Comparison of ENCODE assay signal across 16 mouse cellular contexts in genomic region chr2:42467804-42468203, GRCm38 (mm10).
"Had no signal": no experiment of that assay in that cellular context is flagged by ENCODE, and none has a peak within 500 bp of the region (broad histone marks: within the 10 kb centered on the region; RNA-seq: fewer than 3 reads in every experiment).

No protein-coding gene starts in this region.

- H3K9ac ChIP-seq: neural tube, embryonic 13.5 days; neural tube, embryonic 15.5 days; stomach, embryonic 15.5 days had no signal

- DNase-seq: retina, postnatal 1 day; right cerebral cortex, adult 18-20 months; right cerebral cortex, postnatal 14 days; right cerebral cortex, postnatal 25 days; right cerebral cortex, postnatal 4 days; spleen, adult 18-20 months; thymus, adult 18-20 months; thymus, adult 2 months; thymus, postnatal 14 days; thymus, postnatal 25 days; thymus, postnatal 36 days; thymus, postnatal 4 days had no signal

- H3K27ac ChIP-seq: neural tube, embryonic 13.5 days; neural tube, embryonic 15.5 days; stomach, embryonic 15.5 days; stomach, postnatal 0 days had no signal

- H3K4me1 ChIP-seq: stomach, embryonic 15.5 days had no signal

- H3K4me2 ChIP-seq: neural tube, embryonic 13.5 days; neural tube, embryonic 15.5 days; stomach, embryonic 15.5 days had no signal

- H3K4me3 ChIP-seq: neural tube, embryonic 13.5 days; neural tube, embryonic 15.5 days; stomach, embryonic 15.5 days had no signal

- H3K9me3 ChIP-seq: neural tube, embryonic 13.5 days; neural tube, embryonic 15.5 days; stomach, embryonic 15.5 days had no signal

- H3K36me3 ChIP-seq: neural tube, embryonic 13.5 days; neural tube, embryonic 15.5 days; stomach, embryonic 15.5 days had no signal

- H3K27me3 ChIP-seq: neural tube, embryonic 13.5 days; neural tube, embryonic 15.5 days; stomach, embryonic 15.5 days had no signal
